Comparison of ENCODE assay signal across 21 mouse cellular contexts in genomic region chr8:81788498-81788897, GRCm38 (mm10).
"Had no signal": no experiment of that assay in that cellular context is flagged by ENCODE, and none has a peak within 500 bp of the region (broad histone marks: within the 10 kb centered on the region; RNA-seq: fewer than 3 reads in every experiment).

No protein-coding gene starts in this region.

- H3K9ac ChIP-seq: liver, postnatal 0 days; lung, embryonic 15.5 days; midbrain, embryonic 13.5 days; midbrain, embryonic 15.5 days; neural tube, embryonic 13.5 days; neural tube, embryonic 15.5 days had no signal

- H3K4me1 ChIP-seq: lung, embryonic 15.5 days; midbrain, embryonic 13.5 days; midbrain, embryonic 15.5 days; neural tube, embryonic 13.5 days; neural tube, embryonic 15.5 days had no signal

- ATAC-seq: liver, postnatal 0 days; lung, postnatal 0 days; midbrain, embryonic 13.5 days; midbrain, embryonic 15.5 days had no signal

- DNase-seq: liver, postnatal 0 days; lung, adult 2 months; lung, postnatal 14 days; lung, postnatal 36 days; retina, postnatal 1 day; right cerebral cortex, adult 18-20 months; right cerebral cortex, postnatal 25 days; right cerebral cortex, postnatal 4 days; spleen, adult 18-20 months; thymus, adult 18-20 months; thymus, postnatal 14 days; thymus, postnatal 36 days had no signal

- H3K4me2 ChIP-seq: lung, embryonic 15.5 days; midbrain, embryonic 11.5 days; midbrain, embryonic 13.5 days; midbrain, embryonic 15.5 days; neural tube, embryonic 13.5 days; neural tube, embryonic 15.5 days had no signal

- H3K27me3 ChIP-seq: lung, embryonic 15.5 days; megakaryocyte, embryonic 14.5 days; midbrain, embryonic 13.5 days; midbrain, embryonic 15.5 days; neural tube, embryonic 13.5 days; neural tube, embryonic 15.5 days had no signal

- H3K27ac ChIP-seq: lung, embryonic 15.5 days; macrophage; midbrain, embryonic 13.5 days; midbrain, embryonic 15.5 days; neural tube, embryonic 13.5 days; neural tube, embryonic 15.5 days had no signal

- H3K4me3 ChIP-seq: lung, embryonic 15.5 days; megakaryocyte, embryonic 14.5 days; midbrain, embryonic 13.5 days; midbrain, embryonic 15.5 days; neural tube, embryonic 13.5 days; neural tube, embryonic 15.5 days had no signal

- H3K36me3 ChIP-seq: lung, embryonic 15.5 days; midbrain, embryonic 13.5 days; midbrain, embryonic 15.5 days; neural tube, embryonic 13.5 days; neural tube, embryonic 15.5 days had no signal

- H3K9me3 ChIP-seq: lung, embryonic 15.5 days; megakaryocyte, embryonic 14.5 days; midbrain, embryonic 13.5 days; midbrain, embryonic 15.5 days; neural tube, embryonic 13.5 days; neural tube, embryonic 15.5 days had no signal
